Mouse (Mus musculus) kidney, adult 2 months (tissue): ENCODE data around the gene Pou3f1.

Source experiments
- CTCF ChIP-seq: fragments of 200-500 bp; conservative IDR thresholded peaks from 2 replicates; pipeline ENCODE4 v1.5.1; 2011; ENCODE audit warnings: low read depth, mild to moderate bottlenecking, control low read depth, low read length, moderate library complexity, mixed read lengths; ENCODE audit not compliant: insufficient read depth, insufficient read length
- POLR2A ChIP-seq: fragments of 200-500 bp; IDR thresholded peaks from one replicate; pipeline ENCODE4 v1.6.1; 2011; ENCODE audit warnings: low read depth, low read length, control low read depth

GRCm38 (mm10) chr4:124622566-124622965 lies 34.0 kb upstream of the Pou3f1 start:
- TF ChIP-seq CTCF (no peak), POLR2A (no peak)
